Mouse (Mus musculus) lung, postnatal 0 days (tissue): ENCODE data around the gene Hs1bp3.

Experiments
- CTCF ChIP-seq: IDR thresholded peaks from 2 replicates; pipeline ENCODE4 v1.5.1; 2016; ENCODE audit warnings: antibody characterized with exemption, mild to moderate bottlenecking
- EP300 ChIP-seq: IDR thresholded peaks from 2 replicates; pipeline ENCODE4 v1.6.1; 2016; ENCODE audit warnings: antibody characterized with exemption, mild to moderate bottlenecking, control low read depth

DNA sequence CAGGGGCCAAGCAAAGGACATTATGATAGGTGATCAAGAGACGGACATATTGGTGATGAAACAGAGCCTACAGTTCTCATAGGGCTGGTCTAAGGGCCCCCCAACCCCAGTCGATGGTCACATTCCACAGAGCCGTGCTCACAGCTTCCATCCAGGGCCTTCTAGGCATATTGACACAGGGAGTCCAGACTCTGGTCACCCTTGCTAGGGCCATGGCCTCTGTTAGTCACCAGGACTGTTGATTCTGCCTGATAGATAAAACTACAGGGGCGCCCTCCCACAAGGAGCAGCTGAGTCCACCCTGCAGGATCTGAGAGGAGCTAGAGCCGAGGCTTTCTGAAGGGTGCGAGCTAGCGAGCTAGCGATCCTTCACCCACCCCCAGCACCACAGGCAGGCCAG lies 20.4 kb downstream of the Hs1bp3 start:
- TF ChIP-seq CTCF (no peak), EP300 (no peak)
